Mouse (Mus musculus): ENCODE measurements around the gene Rpgrip1. TPM values are rescaled to one million over a fixed set of nuclear protein-coding genes. Genes with fewer than 3 reads are reported as not detected.

Rpgrip1 gene
- polyA plus RNA-seq, 1 experiment from 2014 or later = 101 TPM

DNA sequence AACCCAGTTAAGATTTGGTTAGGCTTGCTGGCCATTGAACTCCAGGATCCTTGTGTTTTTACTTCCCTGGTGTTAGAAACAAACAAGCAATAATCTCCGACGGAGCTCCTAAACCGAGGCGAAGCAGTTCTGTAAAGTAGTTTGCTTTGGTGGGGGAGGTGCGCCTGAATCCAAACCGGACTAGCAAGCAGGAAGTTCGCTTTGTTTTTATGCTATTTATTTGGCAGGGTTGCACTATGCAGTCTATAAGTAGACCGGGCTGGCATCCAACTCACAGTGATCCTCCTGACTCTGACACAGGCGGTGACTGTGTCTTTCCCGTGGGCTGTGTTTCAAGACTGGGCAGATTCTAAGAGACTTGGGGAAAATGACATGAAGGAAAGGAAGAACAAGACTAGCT is 3.8 kb upstream of the Rpgrip1 start:
- whole genome bisulfite sequencing = 28% methylated on average over 10 of the region's 10 CpGs
- no peak overlapping the region for H3K4me3 ChIP-seq (ENCODE audit: low read depth, low read length)
- H3K4me1 ChIP-seq (ENCODE audit: control insufficient read depth, insufficient read depth, low read length) = peaks cover 2% of the 10 kb centered on the region; the same call in 1 of the 2 replicates
- H3K27ac ChIP-seq (ENCODE audit: low read depth, low read length) = no peak overlapping the region
- H3K4me2 ChIP-seq (ENCODE audit: low read depth) = no peak overlapping the region
- no peaks in the 10 kb centered on the region for H3K27me3 ChIP-seq (ENCODE audit: control insufficient read depth, insufficient read depth, low read length)
- H3K36me3 ChIP-seq (ENCODE audit: control insufficient read depth, insufficient read depth, low read length) = 0 out of 2 replicates have a peak, but pooled peaks cover 2% of the 10 kb centered on the region
- DNase-seq (ENCODE audit: low spot score) (no peak), ATAC-seq (ENCODE audit: insufficient read depth, low FRiP score, low TSS enrichment) (no peak)
- no peaks in the 10 kb centered on the region for H3K9me3 ChIP-seq (ENCODE audit: control insufficient read depth, low read length)
- no peak overlapping the region for H3K9ac ChIP-seq (ENCODE audit: low read length)

DNA sequence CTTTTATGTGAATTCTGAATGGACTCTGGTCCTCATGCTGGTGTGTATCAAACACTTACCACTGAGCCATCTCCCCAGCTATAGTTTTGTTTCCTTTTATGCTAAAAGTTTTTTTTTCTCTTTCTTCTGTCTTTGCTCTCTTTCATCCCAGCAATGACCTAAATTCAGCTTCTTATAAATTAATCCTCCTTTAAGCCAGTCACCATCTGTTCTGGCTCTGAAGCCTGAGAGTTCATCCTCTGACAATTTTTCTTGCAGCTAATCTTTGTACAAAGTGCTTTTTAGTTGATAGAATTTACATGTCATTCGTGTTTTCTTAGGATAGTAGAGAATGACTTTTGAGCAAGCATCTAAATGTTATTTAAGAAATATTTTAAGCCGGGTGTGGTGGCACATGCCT is 2.5 kb upstream of the Rpgrip1 start:
- DNase-seq (ENCODE audit: low spot score) = no peak
- no peak overlapping the region for H3K9ac ChIP-seq (ENCODE audit: low read length)

DNA sequence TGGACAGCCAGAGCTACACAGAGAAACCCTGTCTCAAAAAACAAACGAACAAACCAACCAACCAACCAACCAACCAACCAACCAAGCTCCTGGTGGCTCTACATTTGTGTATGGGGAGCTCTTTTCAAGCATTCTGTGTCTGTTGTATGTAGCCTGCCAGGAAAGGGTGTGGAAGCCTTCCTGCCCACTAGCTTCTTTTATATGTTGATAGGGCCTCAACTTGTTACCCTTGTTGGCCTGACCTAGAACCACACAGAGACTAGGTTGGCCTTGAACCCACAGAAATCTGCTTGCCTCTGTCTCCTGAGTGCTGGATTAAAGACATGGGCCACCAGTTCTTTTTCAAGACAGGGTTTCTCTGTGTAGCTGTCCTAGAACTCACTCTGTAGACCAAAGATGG is 3.6 kb downstream of the Rpgrip1 start:
- H3K9me3 ChIP-seq (ENCODE audit: control insufficient read depth, low read length) = no peaks in the 10 kb centered on the region
- no peaks in the 10 kb centered on the region for H3K27me3 ChIP-seq (ENCODE audit: control insufficient read depth, insufficient read depth, low read length)
- H3K9ac ChIP-seq (ENCODE audit: low read length) = no peak overlapping the region
- no peak overlapping the region for H3K4me2 ChIP-seq (ENCODE audit: low read depth)
- no peak for ATAC-seq (ENCODE audit: insufficient read depth, low FRiP score, low TSS enrichment)
- H3K27ac ChIP-seq (ENCODE audit: low read depth, low read length) = no peak overlapping the region
- 74% methylated on average over 1 of the region's 1 CpGs for WGBS
- DNase-seq (ENCODE audit: low spot score) = no peak
- peaks cover 2% of the 10 kb centered on the region; the same call in 1 of the 2 replicates for H3K4me1 ChIP-seq (ENCODE audit: control insufficient read depth, insufficient read depth, low read length)
- H3K4me3 ChIP-seq (ENCODE audit: low read depth, low read length) = no peak overlapping the region
- H3K36me3 ChIP-seq (ENCODE audit: control insufficient read depth, insufficient read depth, low read length) = no peaks in the 10 kb centered on the region

More for the DNA sequence above, 2.5 kb upstream of the Rpgrip1 start:
- WGBS = 84% methylated on average over 2 of the region's 2 CpGs
- H3K9me3 ChIP-seq (ENCODE audit: control insufficient read depth, low read length) = no peaks in the 10 kb centered on the region
- no peak overlapping the region for H3K4me3 ChIP-seq (ENCODE audit: low read depth, low read length)
- no peak for ATAC-seq (ENCODE audit: insufficient read depth, low FRiP score, low TSS enrichment)
- no peaks in the 10 kb centered on the region for H3K36me3 ChIP-seq (ENCODE audit: control insufficient read depth, insufficient read depth, low read length)
- H3K27ac ChIP-seq (ENCODE audit: low read depth, low read length) = no peak overlapping the region
- H3K4me2 ChIP-seq (ENCODE audit: low read depth) = no peak overlapping the region
- no peaks in the 10 kb centered on the region; the same call in 1 of the 2 replicates for H3K4me1 ChIP-seq (ENCODE audit: control insufficient read depth, insufficient read depth, low read length)
- no peaks in the 10 kb centered on the region for H3K27me3 ChIP-seq (ENCODE audit: control insufficient read depth, insufficient read depth, low read length)

DNA sequence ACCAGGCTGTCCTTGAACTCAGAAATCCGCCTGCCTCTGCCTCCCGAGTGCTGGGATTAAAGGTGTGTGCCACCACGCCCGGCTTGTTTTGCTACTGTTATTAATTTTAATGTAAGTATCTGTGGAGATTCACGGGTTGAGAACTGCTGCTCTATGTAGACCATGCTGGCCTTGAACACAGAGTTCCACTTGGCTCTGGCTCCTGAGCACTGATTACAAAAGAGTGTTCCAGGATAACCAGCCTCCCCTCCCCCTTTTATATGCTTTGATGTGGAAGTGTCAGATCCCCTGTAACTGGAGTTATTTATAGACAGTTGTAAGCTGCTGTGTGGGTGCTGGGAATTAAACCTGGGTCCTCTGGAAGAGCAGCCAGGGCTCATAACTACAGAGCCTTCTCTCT is 6.7 kb downstream of the Rpgrip1 start:
- 92% methylated on average over 5 of the region's 5 CpGs for WGBS
- ATAC-seq (ENCODE audit: insufficient read depth, low FRiP score, low TSS enrichment) = no peak
- H3K27ac ChIP-seq (ENCODE audit: low read depth, low read length) = no peak overlapping the region
- no peak for DNase-seq (ENCODE audit: low spot score)
- peaks cover 2% of the 10 kb centered on the region; the same call in 1 of the 2 replicates for H3K4me1 ChIP-seq (ENCODE audit: control insufficient read depth, insufficient read depth, low read length)
- no peak overlapping the region for H3K9ac ChIP-seq (ENCODE audit: low read length)
- H3K4me2 ChIP-seq (ENCODE audit: low read depth) = no peak overlapping the region
- H3K9me3 ChIP-seq (ENCODE audit: control insufficient read depth, low read length) = no peaks in the 10 kb centered on the region
- H3K36me3 ChIP-seq (ENCODE audit: control insufficient read depth, insufficient read depth, low read length) = no peaks in the 10 kb centered on the region
- H3K27me3 ChIP-seq (ENCODE audit: control insufficient read depth, insufficient read depth, low read length) = no peaks in the 10 kb centered on the region
- no peak overlapping the region for H3K4me3 ChIP-seq (ENCODE audit: low read depth, low read length)

DNA sequence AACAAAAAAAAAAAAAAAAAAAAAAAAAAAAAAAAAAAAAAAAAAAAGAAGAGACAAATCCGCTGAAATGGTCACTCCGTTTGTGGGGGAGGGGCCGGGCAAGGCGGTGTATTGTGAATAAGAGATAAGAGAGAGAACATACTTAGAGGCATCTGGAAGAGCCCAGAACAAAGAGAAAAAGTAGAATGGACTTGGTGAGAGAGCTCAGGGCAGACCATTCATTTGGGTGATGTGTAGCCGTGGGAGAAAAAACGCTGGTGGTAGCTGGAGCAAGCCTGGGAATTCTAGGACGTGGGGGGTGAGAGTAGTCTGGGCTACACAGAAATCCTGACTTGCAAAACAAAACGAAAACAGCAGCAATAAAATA is 7.9 kb downstream of the Rpgrip1 start:
- DNase-seq (ENCODE audit: low spot score) (no peak), ATAC-seq (ENCODE audit: insufficient read depth, low FRiP score, low TSS enrichment) (peak; percentile 25; the same call in 1 of the 2 replicates)
- Histone ChIP-seq H3K4me2 (ENCODE audit: low read depth) (peak overlapping the region; percentile 90), H3K9ac (ENCODE audit: low read length) (peak overlapping the region; percentile 69), H3K4me3 (ENCODE audit: low read depth, low read length) (no peak overlapping the region; the same call in 1 of the 2 replicates), H3K36me3 (ENCODE audit: control insufficient read depth, insufficient read depth, low read length) (no peaks in the 10 kb centered on the region), H3K9me3 (ENCODE audit: control insufficient read depth, low read length) (no peaks in the 10 kb centered on the region), H3K27ac (ENCODE audit: low read depth, low read length) (no peak overlapping the region), H3K4me1 (ENCODE audit: control insufficient read depth, insufficient read depth, low read length) (peaks cover 2% of the 10 kb centered on the region; the same call in 1 of the 2 replicates), H3K27me3 (ENCODE audit: control insufficient read depth, insufficient read depth, low read length) (no peaks in the 10 kb centered on the region)
- 30% methylated on average over 8 of the region's 8 CpGs for WGBS

DNA sequence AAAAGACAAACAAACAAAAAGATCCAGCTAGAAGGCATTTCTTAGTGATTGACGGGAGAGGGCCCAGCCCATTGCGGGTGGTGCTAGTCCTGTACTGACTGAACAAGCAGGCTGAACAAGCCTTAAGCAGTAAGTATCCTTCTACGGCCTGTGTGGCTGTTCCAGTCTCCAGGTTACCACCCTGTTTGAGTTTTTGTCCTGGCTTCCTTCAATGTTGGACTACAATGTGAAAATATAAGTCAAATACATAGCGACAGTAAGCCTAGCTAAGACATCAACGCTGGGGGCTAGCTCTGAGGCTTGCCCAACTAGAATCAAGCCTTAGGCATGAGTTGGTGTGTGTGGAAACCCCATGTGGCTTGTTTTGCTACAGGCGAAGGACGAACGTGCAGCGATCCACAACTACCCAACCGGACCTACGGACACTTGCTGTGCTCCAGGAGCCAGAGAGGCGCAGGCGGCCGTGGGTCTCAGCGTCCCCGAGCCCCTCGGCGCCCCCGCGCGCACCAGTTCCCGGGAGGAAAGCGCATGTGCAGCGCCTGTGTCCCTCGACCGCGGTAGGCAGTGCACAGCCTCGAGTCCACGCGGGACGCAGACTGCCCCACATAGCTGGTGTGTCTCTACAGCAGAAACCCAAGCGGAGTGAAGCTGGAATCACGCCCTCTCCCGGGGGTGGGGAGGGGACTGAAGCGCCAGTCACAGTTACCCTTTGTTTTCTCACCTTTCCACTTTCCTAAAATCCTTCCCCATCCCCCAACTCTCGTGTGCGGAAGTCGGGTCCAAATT is 8.5 kb downstream of the Rpgrip1 start:
- peak; percentile 82 for ATAC-seq (ENCODE audit: insufficient read depth, low FRiP score, low TSS enrichment)
- H3K27ac ChIP-seq (ENCODE audit: low read depth, low read length) = no peak overlapping the region
- 2% methylated on average over 37 of the region's 38 CpGs for WGBS

DNA sequence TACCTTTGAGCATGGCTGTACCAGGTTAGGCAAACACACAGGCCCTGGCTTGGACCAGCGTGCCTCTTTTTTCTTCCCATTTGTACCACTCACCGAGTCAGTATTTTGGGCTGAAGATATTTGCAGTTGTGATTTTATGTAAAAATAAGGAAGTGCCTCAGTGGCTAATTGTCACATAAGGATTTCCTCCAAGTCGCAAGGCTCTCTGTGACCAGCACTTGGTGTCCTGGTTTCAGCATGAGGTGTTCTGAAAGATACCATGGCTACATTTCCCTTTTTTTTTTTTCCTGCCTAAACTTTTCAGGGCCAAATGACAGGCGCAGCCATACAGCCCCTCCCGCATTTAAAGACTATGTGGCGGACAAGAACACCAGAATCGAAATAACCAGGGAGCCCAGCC is 9.7 kb downstream of the Rpgrip1 start:
- H3K4me3 ChIP-seq (ENCODE audit: low read depth, low read length) = no peak overlapping the region
- H3K4me1 ChIP-seq (ENCODE audit: control insufficient read depth, insufficient read depth, low read length) = peaks cover 2% of the 10 kb centered on the region; the same call in 1 of the 2 replicates
- no peak for DNase-seq (ENCODE audit: low spot score)
- no peak overlapping the region for H3K4me2 ChIP-seq (ENCODE audit: low read depth)
- H3K27ac ChIP-seq (ENCODE audit: low read depth, low read length) = no peak overlapping the region
- ATAC-seq (ENCODE audit: insufficient read depth, low FRiP score, low TSS enrichment) = no peak
- H3K27me3 ChIP-seq (ENCODE audit: control insufficient read depth, insufficient read depth, low read length) = no peaks in the 10 kb centered on the region
- H3K36me3 ChIP-seq (ENCODE audit: control insufficient read depth, insufficient read depth, low read length) = no peaks in the 10 kb centered on the region
- H3K9ac ChIP-seq (ENCODE audit: low read length) = no peak overlapping the region
- 61% methylated on average over 7 of the region's 7 CpGs for WGBS
- no peaks in the 10 kb centered on the region for H3K9me3 ChIP-seq (ENCODE audit: control insufficient read depth, low read length)

More for the DNA sequence above, 8.5 kb downstream of the Rpgrip1 start:
- H3K4me3 ChIP-seq (ENCODE audit: low read depth, low read length) = peak overlapping the region; percentile 44
- H3K36me3 ChIP-seq (ENCODE audit: control insufficient read depth, insufficient read depth, low read length) = no peaks in the 10 kb centered on the region
- H3K27me3 ChIP-seq (ENCODE audit: control insufficient read depth, insufficient read depth, low read length) = no peaks in the 10 kb centered on the region
- no peaks in the 10 kb centered on the region for H3K9me3 ChIP-seq (ENCODE audit: control insufficient read depth, low read length)
- peak; percentile 73 for DNase-seq (ENCODE audit: low spot score)
- peak overlapping the region; percentile 90 for H3K4me2 ChIP-seq (ENCODE audit: low read depth)
- peaks cover 2% of the 10 kb centered on the region; the same call in 1 of the 2 replicates for H3K4me1 ChIP-seq (ENCODE audit: control insufficient read depth, insufficient read depth, low read length)
- peak overlapping the region; percentile 69 for H3K9ac ChIP-seq (ENCODE audit: low read length)

DNA sequence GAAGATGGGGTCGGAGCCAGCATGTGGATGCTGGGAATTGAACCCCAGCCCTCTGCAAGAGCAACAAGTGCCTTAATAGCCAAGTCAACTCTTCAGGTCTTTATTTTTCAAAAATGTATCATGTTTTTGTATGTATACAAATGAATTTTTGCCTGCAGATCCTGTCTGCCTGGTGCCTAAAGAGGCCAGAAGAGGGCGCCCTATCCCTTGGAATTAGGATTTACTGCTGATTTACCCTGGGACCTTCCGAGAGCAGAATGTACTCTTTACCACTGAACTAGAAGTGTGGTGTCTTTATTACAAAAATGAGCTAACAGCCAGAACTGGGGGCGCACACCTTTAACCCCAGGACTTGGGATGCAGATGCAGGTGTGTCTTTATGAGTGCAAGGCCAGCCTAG is 13.4 kb downstream of the Rpgrip1 start:
- no peaks in the 10 kb centered on the region for H3K36me3 ChIP-seq (ENCODE audit: control insufficient read depth, insufficient read depth, low read length)
- H3K27ac ChIP-seq (ENCODE audit: low read depth, low read length) = no peak overlapping the region
- DNase-seq (ENCODE audit: low spot score) (peak; percentile 76), ATAC-seq (ENCODE audit: insufficient read depth, low FRiP score, low TSS enrichment) (no peak)
- H3K27me3 ChIP-seq (ENCODE audit: control insufficient read depth, insufficient read depth, low read length) = no peaks in the 10 kb centered on the region
- WGBS = 28% methylated on average over 4 of the region's 4 CpGs
- H3K9me3 ChIP-seq (ENCODE audit: control insufficient read depth, low read length) = no peaks in the 10 kb centered on the region
- peaks cover under 1% of the 10 kb centered on the region; the same call in 1 of the 2 replicates for H3K4me1 ChIP-seq (ENCODE audit: control insufficient read depth, insufficient read depth, low read length)
- H3K4me3 ChIP-seq (ENCODE audit: low read depth, low read length) = no peak overlapping the region
- no peak overlapping the region for H3K4me2 ChIP-seq (ENCODE audit: low read depth)
- no peak overlapping the region for H3K9ac ChIP-seq (ENCODE audit: low read length)

DNA sequence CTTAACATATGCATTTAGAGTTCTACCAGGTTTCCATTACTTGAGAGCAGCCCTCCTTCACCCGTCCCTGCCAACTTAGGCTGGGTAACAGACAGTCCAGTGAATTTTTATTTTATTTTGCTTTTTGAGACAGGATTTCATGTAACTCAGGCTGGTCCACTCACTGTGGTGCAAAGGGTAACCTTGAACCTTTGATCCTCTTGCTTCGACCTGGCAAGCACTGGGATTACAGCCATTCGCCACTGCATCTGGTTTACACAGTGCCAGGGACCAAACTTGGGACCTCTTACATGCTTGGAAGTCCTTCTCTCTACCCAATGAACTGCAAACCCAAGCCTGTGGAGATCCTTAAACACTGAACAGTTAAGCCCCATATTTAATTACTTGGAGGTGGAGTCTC is 14.1 kb downstream of the Rpgrip1 start:
- no peak for DNase-seq (ENCODE audit: low spot score)
- H3K4me2 ChIP-seq (ENCODE audit: low read depth) = no peak overlapping the region
- WGBS = 93% methylated on average over 3 of the region's 3 CpGs
- H3K4me1 ChIP-seq (ENCODE audit: control insufficient read depth, insufficient read depth, low read length) = no peaks in the 10 kb centered on the region
- no peak overlapping the region for H3K27ac ChIP-seq (ENCODE audit: low read depth, low read length)
- H3K27me3 ChIP-seq (ENCODE audit: control insufficient read depth, insufficient read depth, low read length) = no peaks in the 10 kb centered on the region
- no peaks in the 10 kb centered on the region for H3K9me3 ChIP-seq (ENCODE audit: control insufficient read depth, low read length)
- ATAC-seq (ENCODE audit: insufficient read depth, low FRiP score, low TSS enrichment) = no peak
- H3K9ac ChIP-seq (ENCODE audit: low read length) = no peak overlapping the region
- H3K4me3 ChIP-seq (ENCODE audit: low read depth, low read length) = no peak overlapping the region
- no peaks in the 10 kb centered on the region for H3K36me3 ChIP-seq (ENCODE audit: control insufficient read depth, insufficient read depth, low read length)
